Mouse (Mus musculus): Measurements from ENCODE around the gene Olfr603.
"Not testable (repeated sequence)": the region's sequence is repeated elsewhere in the genome, so short reads cannot be mapped to it uniquely, and the experiment has no call there.

Gene Olfr603

GRCm38 (mm10) chr7:103386077-103386476, at the start of gene Olfr603:
Gene Olfr603, minus strand, starts transcription at chr7:103386177.
- no peak for DNase-seq

- DNase-seq, result not testable (repeated sequence)
Measured at GRCm38 (mm10) chr7:103414772-103415171, 28.8 kb upstream of the Olfr603 start, which contains the start of gene Usp17lc. Gene Usp17lc, plus strand, starts transcription at chr7:103415072.

GRCm38 (mm10) chr7:103406521-103407055, 20.6 kb upstream of the Olfr603 start:
- DNase-seq, result not testable (repeated sequence)

GRCm38 (mm10) chr7:103398981-103399380, 13.0 kb upstream of the Olfr603 start:
- DNase-seq, result no peak

GRCm38 (mm10) chr7:103397758-103398157, 11.8 kb upstream of the Olfr603 start:
- DNase-seq, result no peak

GRCm38 (mm10) chr7:103362555-103362954, 23.4 kb downstream of the Olfr603 start, which contains the start of gene Olfr601:
Gene Olfr601, minus strand, starts transcription at chr7:103362655.
- no peak for DNase-seq

- no peak for DNase-seq
Measured at GRCm38 (mm10) chr7:103349569-103349968, 36.4 kb downstream of the Olfr603 start, which contains the start of gene Olfr600. Gene Olfr600, minus strand, starts transcription at chr7:103349669.

- no peak for DNase-seq
Measured at GRCm38 (mm10) chr7:103335617-103336016, 50.4 kb downstream of the Olfr603 start, which contains the start of gene Olfr599. Gene Olfr599, plus strand, starts transcription at chr7:103335917.

Measured in right cerebral cortex, postnatal 25 days (tissue).